Mouse (Mus musculus) kidney, adult 2 months (tissue): ENCODE measurements around the gene Brms1.
"Not testable (repeated sequence)": the region's sequence is repeated elsewhere in the genome, so short reads cannot be mapped to it uniquely, and the experiment has no call there.

Source experiments
- CTCF ChIP-seq: fragments of 200-500 bp; conservative IDR thresholded peaks from 2 replicates; pipeline ENCODE4 v1.5.1; 2011; ENCODE audit warnings: low read depth, mild to moderate bottlenecking, control low read depth, low read length, moderate library complexity, mixed read lengths; ENCODE audit not compliant: insufficient read depth, insufficient read length
- POLR2A ChIP-seq: fragments of 200-500 bp; IDR thresholded peaks from one replicate; pipeline ENCODE4 v1.6.1; 2011; ENCODE audit warnings: low read depth, low read length, control low read depth

GRCm38 (mm10) chr19:5003644-5004043, 37.5 kb upstream of the Brms1 start:
- not testable (repeated sequence) for TF ChIP-seq POLR2A, CTCF
